Comparison of ENCODE assay signal across 20 mouse cellular contexts in the genomic region with DNA sequence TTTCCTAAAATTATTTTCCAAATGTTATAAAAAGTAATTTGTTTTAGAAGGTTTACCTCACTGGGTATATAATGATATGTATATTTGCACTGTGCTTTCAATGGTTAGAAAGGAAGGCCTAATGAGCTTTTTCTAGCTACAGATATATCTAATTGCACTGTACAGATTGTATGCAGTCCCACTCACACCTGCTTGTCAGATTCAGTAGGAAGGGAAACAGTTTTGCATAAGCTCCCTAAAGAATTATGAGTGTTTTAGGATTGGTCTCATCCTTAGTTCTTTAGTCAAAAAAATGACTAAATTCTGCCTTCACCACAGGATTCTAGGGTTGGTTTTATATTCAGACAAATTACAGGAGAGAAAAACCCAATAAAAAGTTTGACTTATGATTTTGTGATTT.
"Had no signal": no experiment of that assay in that cellular context is flagged by ENCODE, and none has a peak within 500 bp of the region (broad histone marks: within the 10 kb centered on the region; RNA-seq: fewer than 3 reads in every experiment).

No protein-coding gene starts in this region.

- ATAC-seq: inflammation-experienced regulatory T-cells, adult 6 months; intestine, embryonic 16.5 days had no signal

- H3K27me3 ChIP-seq: liver, embryonic 13.5 days; neural tube, embryonic 12.5 days; neural tube, embryonic 15.5 days; stomach, embryonic 15.5 days had no signal

- H3K4me1 ChIP-seq: liver, embryonic 13.5 days; neural tube, embryonic 12.5 days; neural tube, embryonic 15.5 days; stomach, embryonic 15.5 days had no signal

- H3K9ac ChIP-seq: liver, embryonic 13.5 days; neural tube, embryonic 12.5 days; neural tube, embryonic 15.5 days; stomach, embryonic 15.5 days had no signal

- H3K9me3 ChIP-seq: liver, embryonic 13.5 days; neural tube, embryonic 12.5 days; neural tube, embryonic 15.5 days; stomach, embryonic 15.5 days had no signal

- H3K27ac ChIP-seq: liver, embryonic 13.5 days; neural tube, embryonic 12.5 days; neural tube, embryonic 15.5 days; stomach, embryonic 15.5 days had no signal

- H3K4me3 ChIP-seq: liver, embryonic 13.5 days; neural tube, embryonic 12.5 days; neural tube, embryonic 15.5 days; stomach, embryonic 15.5 days had no signal

- H3K36me3 ChIP-seq: liver, embryonic 13.5 days; neural tube, embryonic 12.5 days; neural tube, embryonic 15.5 days; stomach, embryonic 15.5 days had no signal

- H3K4me2 ChIP-seq: liver, embryonic 13.5 days; midbrain, embryonic 11.5 days; neural tube, embryonic 12.5 days; neural tube, embryonic 15.5 days; stomach, embryonic 15.5 days had no signal

- DNase-seq: kidney, adult 18-20 months; kidney, adult 9 months; kidney, postnatal 14 days; kidney, postnatal 4 days; layer of hippocampus, postnatal 36 days; liver, embryonic 13.5 days; lung, adult 2 months; lung, postnatal 14 days; lung, postnatal 4 days; midbrain, embryonic 14.5 days; spleen, adult 18-20 months; thymus, adult 18-20 months; thymus, postnatal 14 days; thymus, postnatal 4 days had no signal
